Mouse (Mus musculus) inflammation-experienced regulatory T-cells (primary cell): Measurements from ENCODE around the gene Acad11. TPM values are rescaled to one million over a fixed set of nuclear protein-coding genes. Genes with fewer than 3 reads are reported as not detected.

Source experiments
- polyA plus RNA-seq, 2 experiments: library from polyadenylated mRNA; unstranded; fragments of 100-300 nt; shearing (Covaris generic); gene quantifications; one replicate each; pipeline ENCODE4 v1.2.1; 2017

The Acad11 gene
- 10 to 100 TPM; 10.6 to 13.1 TPM for polyA plus RNA-seq

GRCm38 (mm10) chr9:104063244-104063961 is at the start of gene Acad11:
Gene Acad11, plus strand, starts transcription at chr9:104063377.

GRCm38 (mm10) chr9:104040362-104040761 is 22.8 kb upstream of the Acad11 start, which contains the start of gene Gm28305:
Gene Gm28305, plus strand, starts transcription at chr9:104040662.

GRCm38 (mm10) chr9:104062430-104063243 is 540 bp upstream of the Acad11 start, which contains the start of gene Uba5:
Gene Uba5, minus strand, starts transcription at chr9:104063134.

GRCm38 (mm10) chr9:104126833-104127232 is 63.7 kb downstream of the Acad11 start, which contains the start of gene Ackr4:
Gene Ackr4, minus strand, starts transcription at chr9:104126933.

Other genes starting within 250 kb of the Acad11 start
- gene Nphp3, start 60.8 kb upstream of the Acad11 start, polyA plus RNA-seq, result 1 to 10 TPM; 1.4 to 2.1 TPM
- not detected for gene Gm28305, start 22.7 kb upstream of the Acad11 start, polyA plus RNA-seq
- gene Uba5, start 243 bp upstream of the Acad11 start, polyA plus RNA-seq, result 10 to 100 TPM; 42.7 to 48.4 TPM
- gene Ackr4, start 63.6 kb downstream of the Acad11 start, polyA plus RNA-seq, result 1 to 10 TPM; 1.3 to 1.4 TPM
- 10 to 100 TPM; 38.0 to 48.8 TPM for gene Dnajc13, start 199.6 kb downstream of the Acad11 start, polyA plus RNA-seq